Mouse (Mus musculus) heart, adult 9 months (tissue): ENCODE results near the gene Gm813.

ENCODE experiments used
- DNase-seq, 2 experiments: peaks; one replicate each; pipeline ENCODE4 v3.0.0; 2022; ENCODE audit warnings: low spot score in 2 of 2

Gene Gm813

GRCm38 (mm10) chr16:58604680-58605079 lies 12.1 kb downstream of the Gm813 start:
- no peak for DNase-seq

DNA sequence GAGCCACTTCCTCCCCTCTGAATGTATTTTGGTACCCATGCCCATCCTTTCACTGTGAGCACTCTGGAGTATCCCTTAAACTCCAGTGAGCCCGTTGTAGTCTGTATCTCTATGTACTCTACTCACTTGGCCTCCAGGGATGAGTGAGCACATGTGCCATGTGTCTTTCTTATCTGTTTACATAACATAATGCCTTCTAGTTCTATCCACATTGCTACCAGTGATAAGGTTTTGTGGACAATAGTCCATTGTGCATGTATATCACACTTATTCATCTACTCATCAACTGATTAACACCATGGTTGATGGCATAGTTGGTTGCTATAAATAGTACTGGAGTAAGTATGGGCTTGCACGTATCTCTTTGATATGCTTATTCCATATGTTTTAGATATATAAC lies 12.9 kb downstream of the Gm813 start:
- no peak for DNase-seq

DNA sequence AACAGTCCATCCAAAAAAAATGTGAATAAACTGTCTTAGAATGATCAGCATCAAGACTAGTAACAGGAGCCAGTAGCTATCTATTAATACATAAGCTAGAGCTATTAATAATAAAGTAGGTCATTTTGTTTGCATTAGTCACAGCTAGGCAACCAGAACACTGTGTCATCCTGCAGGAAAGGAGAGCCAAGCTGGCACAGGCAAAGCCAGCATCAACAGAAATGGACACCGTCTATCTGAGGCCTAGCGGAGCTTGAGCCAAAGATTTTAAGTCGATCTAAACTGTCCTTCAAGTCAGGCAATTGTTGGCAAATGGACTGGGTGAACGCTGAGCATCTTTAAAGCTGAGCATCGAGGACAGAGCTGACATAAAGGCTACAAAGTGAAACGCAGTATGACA lies 15.9 kb downstream of the Gm813 start:
- DNase-seq = peak in 1 of 2 experiments; percentile 19

- no peak for DNase-seq
These were observed 25.5 kb downstream of the Gm813 start for GRCm38 (mm10) chr16:58591299-58591698.

DNA sequence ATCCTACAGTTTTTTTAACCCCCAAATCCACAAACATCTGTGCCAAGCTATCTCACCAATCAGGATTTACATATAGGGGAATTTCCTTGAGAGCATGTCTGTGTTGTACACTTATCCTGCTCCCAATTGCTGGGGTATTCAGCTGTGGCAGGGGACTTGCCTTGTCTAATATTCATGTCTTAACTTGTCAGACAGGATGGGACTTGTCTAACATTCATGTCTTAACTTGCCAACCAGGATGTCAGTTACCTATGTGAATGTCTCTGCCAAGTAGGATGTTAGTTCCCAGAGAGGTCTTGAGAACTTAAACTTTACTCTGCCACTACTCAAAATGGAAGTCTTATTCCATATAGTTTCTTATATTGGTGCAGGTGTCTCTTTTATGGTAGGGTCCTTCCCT lies 27.3 kb downstream of the Gm813 start:
- DNase-seq = no peak

DNA sequence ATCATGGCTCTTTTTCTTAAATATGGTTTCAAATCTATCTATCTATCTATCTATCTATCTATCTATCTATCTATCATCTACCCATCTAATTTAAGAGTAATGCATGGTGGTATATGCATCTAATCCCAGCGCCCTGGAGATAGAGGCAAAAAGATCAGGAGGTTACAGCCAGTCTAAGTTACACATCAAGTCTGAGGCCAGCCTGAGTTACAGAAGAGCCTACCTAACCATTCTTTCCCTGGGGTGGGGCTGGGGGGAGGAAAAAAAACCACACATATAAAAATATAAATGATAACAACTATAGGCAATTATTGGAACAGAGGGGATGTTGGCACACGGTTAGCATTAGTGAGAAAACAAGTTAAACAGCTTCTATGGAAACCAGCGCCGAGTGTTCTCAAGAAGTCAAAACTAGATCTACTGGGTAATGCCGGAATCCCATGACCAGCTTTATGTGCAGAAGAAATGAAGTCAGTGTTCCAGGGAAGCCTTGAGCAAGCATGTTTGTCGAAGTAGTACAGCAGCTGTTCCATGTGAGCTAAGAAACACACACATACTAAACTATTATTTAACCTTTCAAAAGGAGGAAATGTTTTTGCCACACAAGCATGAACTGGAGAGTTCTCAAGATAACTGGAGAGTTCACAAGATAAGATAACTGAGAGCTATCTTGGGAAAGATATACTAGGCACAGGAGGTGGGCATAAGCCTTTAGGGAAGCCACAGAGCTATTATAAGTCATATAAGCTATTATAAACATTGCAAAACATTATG lies 42.6 kb downstream of the Gm813 start:
- no peak for DNase-seq

DNA sequence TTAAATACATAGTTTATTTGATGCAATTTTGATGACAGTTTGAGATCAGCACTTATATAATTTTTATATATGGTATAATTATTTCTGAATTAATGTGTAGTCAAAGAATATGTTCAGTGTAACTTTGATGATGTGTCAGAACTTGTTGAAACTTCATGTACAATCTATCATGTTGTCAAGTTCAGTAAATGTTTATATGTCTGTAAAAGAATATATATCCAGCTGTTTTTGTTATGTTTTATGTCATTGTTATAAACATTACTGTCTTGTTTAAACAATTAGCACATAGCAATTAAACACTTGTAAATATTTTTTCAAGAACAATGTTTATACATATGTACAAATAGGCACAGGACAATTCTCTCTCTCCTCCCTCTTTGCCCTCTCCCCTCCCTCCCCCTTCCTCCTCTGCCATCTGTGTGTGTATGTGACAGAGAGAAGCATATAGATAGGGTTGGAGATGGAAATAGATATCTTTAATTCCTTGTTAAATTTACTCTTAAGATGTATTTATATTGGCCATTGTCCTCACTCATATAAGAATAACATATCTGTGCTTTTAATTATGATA lies 46.0 kb downstream of the Gm813 start:
- no peak for DNase-seq
